Mouse (Mus musculus): ENCODE measurements at regions not wholly inside any gene's neighbourhood (a gene's known extent, or its start where the extent isn't known, plus 50 kb on each side); places are given as distances from the start of the nearest gene placed in this dataset.

- no peak for DNase-seq (ENCODE audit: low spot score in 2 of 2)
Measured at GRCm38 (mm10) chr3:137482546-137482945, 138.9 kb upstream of the Ddit4l start.

GRCm38 (mm10) chr3:137482971-137483370 lies 138.4 kb upstream of the Ddit4l start:
- no peak for DNase-seq (ENCODE audit: low spot score in 2 of 2)

- DNase-seq (ENCODE audit: low spot score in 2 of 2): no peak
Measured at GRCm38 (mm10) chr3:137489592-137489991, 131.8 kb upstream of the Ddit4l start.

- no peak for DNase-seq (ENCODE audit: low spot score in 2 of 2)
Measured at GRCm38 (mm10) chr3:137491508-137492019, 129.8 kb upstream of the Ddit4l start.

GRCm38 (mm10) chr3:137498343-137498742 lies 123.1 kb upstream of the Ddit4l start:
- no peak for DNase-seq (ENCODE audit: low spot score in 2 of 2)

- no peak for DNase-seq (ENCODE audit: low spot score in 2 of 2)
Measured at GRCm38 (mm10) chr3:137511283-137511682, 110.1 kb upstream of the Ddit4l start.

- DNase-seq (ENCODE audit: low spot score in 2 of 2): no peak
Measured at GRCm38 (mm10) chr3:137512411-137512810, 109.0 kb upstream of the Ddit4l start.

- DNase-seq (ENCODE audit: low spot score in 2 of 2): peak; percentile 65 to 80
Measured at GRCm38 (mm10) chr3:137513026-137513425, 108.4 kb upstream of the Ddit4l start.

- DNase-seq (ENCODE audit: low spot score in 2 of 2): no peak
Measured at GRCm38 (mm10) chr3:137514238-137514637, 107.2 kb upstream of the Ddit4l start.

- DNase-seq (ENCODE audit: low spot score in 2 of 2): no peak
Measured at GRCm38 (mm10) chr3:137517433-137517832, 104.0 kb upstream of the Ddit4l start.

GRCm38 (mm10) chr3:137520191-137520590 lies 101.2 kb upstream of the Ddit4l start:
- DNase-seq (ENCODE audit: low spot score in 2 of 2): no peak

GRCm38 (mm10) chr3:137525606-137526575 lies 95.5 kb upstream of the Ddit4l start:
- DNase-seq (ENCODE audit: low spot score in 2 of 2): no peak

GRCm38 (mm10) chr3:137529592-137529960 lies 91.8 kb upstream of the Ddit4l start:
- no peak for DNase-seq (ENCODE audit: low spot score in 2 of 2)

- DNase-seq (ENCODE audit: low spot score in 2 of 2): no peak
Measured at GRCm38 (mm10) chr3:137529961-137530609, 91.3 kb upstream of the Ddit4l start.

- no peak for DNase-seq (ENCODE audit: low spot score in 2 of 2)
Measured at GRCm38 (mm10) chr3:137541666-137542065, 79.7 kb upstream of the Ddit4l start.

- DNase-seq (ENCODE audit: low spot score in 2 of 2): no peak
Measured at GRCm38 (mm10) chr3:137542343-137542742, 79.1 kb upstream of the Ddit4l start.

- peak in 1 of 2 experiments; percentile 28 for DNase-seq (ENCODE audit: low spot score in 2 of 2)
Measured at GRCm38 (mm10) chr3:137547414-137547877, 74.0 kb upstream of the Ddit4l start.

- no peak for DNase-seq (ENCODE audit: low spot score in 2 of 2)
Measured at GRCm38 (mm10) chr3:137547938-137548337, 73.5 kb upstream of the Ddit4l start.

GRCm38 (mm10) chr3:137550708-137551107 lies 70.7 kb upstream of the Ddit4l start:
- no peak for DNase-seq (ENCODE audit: low spot score in 2 of 2)

GRCm38 (mm10) chr3:137552472-137553336 lies 68.7 kb upstream of the Ddit4l start:
- DNase-seq (ENCODE audit: low spot score in 2 of 2): no peak

GRCm38 (mm10) chr3:137560851-137561449 lies 60.5 kb upstream of the Ddit4l start:
- DNase-seq (ENCODE audit: low spot score in 2 of 2): peak; percentile 53 to 79
